Mouse (Mus musculus): ENCODE measurements around the gene Trim44. TPM values are rescaled to one million over a fixed set of nuclear protein-coding genes. Genes with fewer than 3 reads are reported as not detected.

Gene Trim44
- total RNA-seq, 2 experiments from 2014 or later = 14.8 to 17.7 TPM

DNA sequence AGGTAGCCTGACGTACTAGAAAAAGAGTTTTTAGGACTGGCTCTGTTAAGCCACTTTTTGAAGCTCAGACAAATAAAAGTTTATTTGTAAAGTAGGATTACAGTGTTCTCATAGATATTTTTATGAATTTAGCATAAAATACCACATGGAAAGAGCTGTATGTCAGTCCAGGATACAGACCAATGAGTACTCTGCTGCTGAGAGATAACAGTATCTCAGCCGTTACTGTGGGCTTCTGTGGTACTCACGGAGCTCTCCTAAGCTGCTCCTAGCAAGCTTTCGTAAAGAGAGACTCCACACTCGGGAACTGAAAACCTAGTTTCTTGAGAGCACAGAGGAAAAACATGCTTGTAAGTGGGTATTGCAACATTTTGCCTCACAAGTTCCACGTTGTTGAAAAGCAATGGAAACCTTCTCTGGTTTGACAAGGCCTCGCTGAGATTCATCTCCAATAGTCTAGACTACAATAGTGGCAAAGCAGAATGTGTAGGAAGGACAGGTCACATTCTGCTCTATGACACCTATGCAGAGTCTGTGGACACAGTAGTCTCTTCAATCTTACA is 41.6 kb downstream of the Trim44 start:
- no peak for DNase-seq (ENCODE audit: low spot score)

DNA sequence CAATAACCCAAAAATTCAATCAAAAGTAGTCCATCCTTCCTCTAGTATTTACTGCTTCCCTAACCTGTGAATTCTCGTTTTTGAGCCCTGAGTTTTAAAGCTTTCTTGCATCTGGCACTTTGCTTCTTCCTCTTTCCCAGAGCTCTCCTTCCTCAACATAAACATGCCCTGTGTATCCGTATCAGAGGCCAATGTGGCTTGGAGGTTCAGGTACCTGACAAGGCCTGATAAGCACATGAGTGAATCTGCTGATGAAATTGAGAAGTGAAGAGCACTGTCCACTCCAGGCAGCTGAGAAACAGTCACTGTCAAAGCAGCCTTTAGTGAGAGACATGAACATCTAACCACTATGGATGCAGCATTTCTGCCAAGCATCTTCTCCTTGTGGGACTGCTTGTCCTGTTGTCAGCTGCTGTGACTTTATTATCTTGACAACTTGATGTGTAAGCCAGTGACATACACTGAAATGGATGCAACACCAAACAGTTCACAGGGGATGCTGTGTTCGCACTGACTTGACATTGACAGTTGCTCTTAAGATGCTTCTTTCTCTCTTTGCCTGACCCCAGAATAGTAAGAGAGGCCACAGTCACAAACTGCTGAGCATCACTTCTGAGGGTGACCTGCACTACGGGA is 42.9 kb downstream of the Trim44 start:
- DNase-seq (ENCODE audit: low spot score) = no peak

GRCm38 (mm10) chr2:102362896-102363530 is 44.6 kb downstream of the Trim44 start:
- no peak for DNase-seq (ENCODE audit: low spot score)

- no peak for DNase-seq (ENCODE audit: low spot score)
Measured at GRCm38 (mm10) chr2:102362266-102362665, 45.4 kb downstream of the Trim44 start.

DNA sequence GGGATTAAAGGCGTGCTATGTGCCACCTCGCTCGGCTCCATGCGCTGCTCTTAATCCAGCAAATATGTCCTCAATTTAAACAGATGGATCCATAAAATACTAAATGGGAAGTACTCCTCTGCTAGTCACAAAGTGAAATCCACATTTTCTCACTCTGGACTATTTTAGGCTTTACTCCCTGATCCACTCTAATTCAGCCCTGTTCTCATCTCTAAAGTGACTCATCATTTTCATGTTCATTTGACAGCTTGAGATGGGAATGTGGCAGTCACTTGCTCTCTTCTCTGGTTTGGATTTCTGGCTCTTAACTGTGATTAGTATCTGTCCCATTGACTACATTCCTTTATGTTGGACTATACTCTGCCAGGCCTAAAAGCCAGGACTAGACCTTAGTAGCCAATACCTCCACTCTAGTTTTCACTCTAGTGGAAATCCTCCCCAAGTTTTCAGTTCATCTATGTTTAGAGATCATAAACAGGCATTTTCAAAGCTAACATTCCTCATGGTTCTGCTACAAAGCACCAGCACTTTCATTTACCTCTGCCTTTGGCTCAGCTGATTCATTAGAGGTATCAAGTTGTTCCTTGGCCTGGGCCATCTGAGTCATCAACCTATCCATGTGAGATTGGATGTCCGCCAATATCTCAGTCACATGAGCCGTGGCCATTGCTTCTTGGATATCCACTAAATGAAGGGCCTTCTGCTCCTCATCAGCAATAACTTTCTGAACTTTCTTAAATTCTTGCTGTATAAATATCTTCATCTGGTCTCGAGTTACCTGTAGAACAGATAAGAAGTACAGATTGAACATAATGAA is 50.5 kb downstream of the Trim44 start:
- peak; percentile 66 for DNase-seq (ENCODE audit: low spot score)

GRCm38 (mm10) chr2:102354076-102354475 is 53.6 kb downstream of the Trim44 start:
- DNase-seq (ENCODE audit: low spot score) = no peak

GRCm38 (mm10) chr2:102341429-102341828 is 66.2 kb downstream of the Trim44 start:
- DNase-seq (ENCODE audit: low spot score) = no peak

DNA sequence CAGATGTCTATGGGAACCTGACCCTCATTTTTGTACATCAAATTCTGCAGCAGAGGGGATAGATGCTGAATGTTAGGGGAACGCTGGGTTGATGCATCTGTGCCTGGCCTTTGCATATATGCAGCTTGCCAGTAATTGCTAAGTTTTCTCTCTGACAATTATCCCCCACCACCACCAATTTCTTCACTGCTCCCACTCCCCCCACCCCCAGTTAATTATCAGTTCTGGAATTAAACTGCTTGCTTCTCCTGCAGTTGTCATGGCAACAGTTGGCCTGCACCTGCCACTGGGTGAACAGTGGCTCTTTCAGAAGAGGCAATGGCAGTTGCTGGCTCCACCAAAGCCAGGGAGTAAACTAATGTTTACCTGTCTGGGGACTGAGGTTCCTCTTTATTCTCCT is 70.8 kb downstream of the Trim44 start:
- no peak for DNase-seq (ENCODE audit: low spot score)

GRCm38 (mm10) chr2:102331932-102332331 is 75.7 kb downstream of the Trim44 start:
- no peak for DNase-seq (ENCODE audit: low spot score)

GRCm38 (mm10) chr2:102331092-102331491 is 76.5 kb downstream of the Trim44 start:
- no peak for DNase-seq (ENCODE audit: low spot score)

DNA sequence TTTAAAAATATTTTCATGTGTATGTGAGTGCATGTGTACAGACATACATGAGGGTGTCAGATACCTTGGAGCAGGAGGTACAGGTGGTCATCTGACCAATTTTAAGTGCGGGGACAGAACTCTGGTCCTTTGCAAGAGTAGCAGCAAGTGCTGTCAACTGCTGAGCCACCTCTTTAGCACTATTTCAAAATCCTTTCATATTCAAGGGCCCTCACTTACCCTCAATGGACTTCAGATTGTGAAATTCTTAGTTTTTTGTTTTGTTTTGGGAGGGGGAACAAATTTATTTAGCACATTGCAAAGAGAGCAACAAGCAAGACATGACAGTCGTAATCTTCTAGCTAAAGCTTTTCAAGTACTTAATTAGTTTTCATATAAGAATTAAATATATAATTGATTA is 81.7 kb downstream of the Trim44 start:
- no peak for DNase-seq (ENCODE audit: low spot score)

DNA sequence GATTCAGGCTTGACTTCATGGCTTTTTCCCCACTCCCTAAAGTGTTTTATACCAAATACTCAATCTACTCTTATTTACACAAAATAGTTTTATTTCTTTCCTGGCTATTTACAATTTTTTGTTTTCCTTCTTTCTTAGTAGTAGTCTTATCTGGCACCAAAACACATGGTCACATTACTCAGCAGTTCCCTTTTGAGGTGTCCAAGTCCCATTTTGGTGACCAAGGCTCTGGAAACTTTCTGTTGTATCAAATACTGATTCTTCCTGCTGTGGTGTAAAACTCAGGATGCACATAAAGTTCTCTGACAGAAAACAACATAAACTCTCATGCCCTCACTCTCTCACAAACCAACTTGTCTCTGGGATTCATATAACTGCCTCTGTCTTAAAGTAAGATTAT is 83.3 kb downstream of the Trim44 start:
- DNase-seq (ENCODE audit: low spot score) = no peak

DNA sequence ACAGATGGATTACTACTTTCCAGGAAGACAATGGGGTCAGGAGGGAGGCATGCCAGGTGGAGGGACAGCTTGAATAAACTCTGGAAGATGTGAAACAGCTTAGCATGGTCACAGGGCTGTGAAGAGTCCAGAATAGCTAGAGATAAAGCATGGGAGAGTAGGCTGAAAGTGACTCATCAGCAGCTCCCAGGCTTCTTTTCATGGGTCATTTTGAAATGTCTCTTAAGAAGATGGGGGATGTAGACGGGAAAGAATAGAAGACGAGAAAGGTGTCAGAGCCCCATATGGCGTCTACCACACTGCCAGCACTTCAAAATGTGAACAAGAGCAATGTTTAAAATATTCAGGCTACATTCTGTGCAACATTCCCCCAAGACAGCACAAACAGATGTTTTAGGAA is 91.1 kb downstream of the Trim44 start:
- DNase-seq (ENCODE audit: low spot score) = no peak

- no peak for DNase-seq (ENCODE audit: low spot score)
Measured at GRCm38 (mm10) chr2:102315153-102315552, 92.5 kb downstream of the Trim44 start.

GRCm38 (mm10) chr2:102314610-102315009 is 93.0 kb downstream of the Trim44 start:
- DNase-seq (ENCODE audit: low spot score) = no peak

- no peak for DNase-seq (ENCODE audit: low spot score)
Measured at GRCm38 (mm10) chr2:102314068-102314467, 93.6 kb downstream of the Trim44 start.

DNA sequence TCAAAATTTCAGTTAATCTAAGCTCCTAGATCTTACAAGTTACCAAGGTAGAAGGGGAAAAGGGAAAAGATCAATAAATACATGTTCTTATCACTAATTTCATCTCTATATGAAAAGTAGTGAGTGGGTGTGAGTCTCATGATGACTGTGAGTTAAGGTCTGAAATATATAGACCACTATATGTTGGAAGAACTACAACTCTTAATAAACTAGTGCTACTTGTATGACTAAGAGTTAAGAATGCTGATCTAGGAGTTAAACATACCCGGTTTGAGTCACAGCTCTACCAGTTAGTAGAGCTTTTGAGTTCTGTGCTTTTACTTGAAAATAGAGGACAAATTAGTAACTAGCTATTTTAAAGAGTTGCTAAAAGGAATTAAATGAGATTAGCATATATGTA is 94.7 kb downstream of the Trim44 start:
- DNase-seq (ENCODE audit: low spot score) = no peak

- DNase-seq (ENCODE audit: low spot score) = no peak
Measured at GRCm38 (mm10) chr2:102303274-102303673, 104.4 kb downstream of the Trim44 start.

GRCm38 (mm10) chr2:102302532-102302931 is 105.1 kb downstream of the Trim44 start:
- no peak for DNase-seq (ENCODE audit: low spot score)

GRCm38 (mm10) chr2:102294827-102295270 is 112.8 kb downstream of the Trim44 start:
- DNase-seq (ENCODE audit: low spot score) = peak; percentile 70

DNA sequence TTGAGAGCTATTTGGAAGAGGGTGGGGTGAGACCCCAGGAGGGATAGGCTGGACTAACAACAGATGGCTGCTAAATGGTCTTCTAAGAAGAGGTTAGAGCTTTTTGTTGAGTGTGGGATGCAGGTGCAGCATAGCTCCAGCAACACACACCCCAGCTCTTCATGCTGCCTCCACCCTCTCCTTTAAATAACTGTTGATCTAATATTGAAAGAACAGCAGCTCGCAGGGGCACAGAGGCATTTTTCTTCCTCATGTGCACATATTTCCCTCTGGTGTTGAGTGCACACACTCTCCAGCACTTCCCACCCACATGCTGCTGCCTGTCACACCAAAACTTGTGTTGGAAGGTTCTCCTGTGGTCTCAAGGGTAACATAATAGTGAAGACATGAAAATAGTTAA is 114.4 kb downstream of the Trim44 start:
- DNase-seq (ENCODE audit: low spot score) = peak; percentile 7

DNA sequence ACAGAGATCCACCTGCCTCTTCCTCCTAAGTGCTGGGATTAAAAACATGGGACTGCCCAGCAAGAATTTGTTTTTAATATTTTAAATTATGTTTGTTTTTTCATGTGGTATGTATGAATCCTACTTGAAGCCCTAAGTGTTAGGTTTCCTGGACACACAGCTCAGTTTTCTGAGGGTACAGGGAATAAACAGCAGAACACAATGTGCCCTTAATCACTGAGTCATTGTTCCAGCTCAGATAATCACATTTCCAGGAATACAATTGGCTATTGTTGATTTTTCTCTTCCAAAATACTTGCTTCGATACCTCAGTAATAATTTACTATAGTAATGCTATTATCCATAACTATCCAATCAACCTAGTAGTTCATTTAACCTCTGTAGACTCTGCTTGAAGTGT is 115.6 kb downstream of the Trim44 start:
- no peak for DNase-seq (ENCODE audit: low spot score)

Data from gastrocnemius, adult 18-20 months (tissue).